Mouse (Mus musculus) hindbrain, embryonic 16.5 days (tissue): Measurements from ENCODE around the gene Rhbg. TPM values are rescaled to one million over a fixed set of nuclear protein-coding genes. Genes with fewer than 3 reads are reported as not detected.
"Not testable (repeated sequence)": the region's sequence is repeated elsewhere in the genome, so short reads cannot be mapped to it uniquely, and the experiment has no call there.

ENCODE experiments used
- ATAC-seq: fragments of 200-750 bp; cut with Nextera tagmentation; 2 replicates; pipeline ENCODE4 v1.8.0; 2017; ENCODE audit warnings: moderate TSS enrichment, moderate library complexity
- H3K27ac ChIP-seq: fragments of 300-500 bp; sonication (generic); 2 replicates; pipeline ENCODE4 v1.5.1; 2014; ENCODE audit warnings: low read depth, mild to moderate bottlenecking, control low read depth, low read length, moderate library complexity
- H3K27me3 ChIP-seq: fragments of 300-500 bp; sonication (generic); replicated peaks from 2 replicates; pipeline ENCODE4 v1.6.1; 2014; ENCODE audit warnings: low read length; ENCODE audit not compliant: control insufficient read depth, insufficient read depth
- H3K36me3 ChIP-seq: fragments of 300-500 bp; sonication (generic); 2 replicates; pipeline ENCODE4 v1.6.1; 2014; ENCODE audit warnings: mild to moderate bottlenecking, low read length, moderate library complexity, mixed read lengths; ENCODE audit not compliant: control insufficient read depth, insufficient read depth
- H3K4me1 ChIP-seq: fragments of 300-500 bp; sonication (generic); 2 replicates; pipeline ENCODE4 v1.6.1; 2014; ENCODE audit warnings: low read depth, low read length; ENCODE audit not compliant: control insufficient read depth, insufficient read depth
- H3K4me2 ChIP-seq: fragments of 300-500 bp; sonication (generic); 2 replicates; pipeline ENCODE4 v1.6.1; 2014; ENCODE audit warnings: mild to moderate bottlenecking, low read length, control low read depth, moderate library complexity
- H3K4me3 ChIP-seq: fragments of 300-500 bp; sonication (generic); 2 replicates; pipeline ENCODE4 v1.5.1; 2014; ENCODE audit warnings: mild to moderate bottlenecking, low read length, control low read depth, moderate library complexity
- H3K9ac ChIP-seq: fragments of 300-500 bp; sonication (generic); 2 replicates; pipeline ENCODE4 v1.6.1; 2014; ENCODE audit warnings: low read depth, mild to moderate bottlenecking, control low read depth, low read length, moderate library complexity
- H3K9me3 ChIP-seq: fragments of 300-500 bp; sonication (generic); 2 replicates; pipeline ENCODE4 v1.6.1; 2014; ENCODE audit warnings: mild to moderate bottlenecking, low read length, moderate library complexity; ENCODE audit not compliant: control insufficient read depth
- WGBS: fragments of 180-500 bp; shearing (Covaris S2); extraction: QIAGEN DNeasy Blood & Tissue Kit; methylation state at CpG from one replicate; pipeline ENCODE4 v1.1.7; 2014; 5-methylcytosine and 5-hydroxymethylcytosine counted together
- polyA plus RNA-seq: library from polyadenylated mRNA; unstranded; fragments of >200 nt; fragmentation: Nextera tagmentation; extraction: Ambion mirVana; gene quantifications from 2 replicates; pipeline ENCODE4 v1.2.1, GENCODE M21; 2015

The Rhbg gene
- 0.52 and 0.99 TPM in 2 replicates for polyA plus RNA-seq

DNA sequence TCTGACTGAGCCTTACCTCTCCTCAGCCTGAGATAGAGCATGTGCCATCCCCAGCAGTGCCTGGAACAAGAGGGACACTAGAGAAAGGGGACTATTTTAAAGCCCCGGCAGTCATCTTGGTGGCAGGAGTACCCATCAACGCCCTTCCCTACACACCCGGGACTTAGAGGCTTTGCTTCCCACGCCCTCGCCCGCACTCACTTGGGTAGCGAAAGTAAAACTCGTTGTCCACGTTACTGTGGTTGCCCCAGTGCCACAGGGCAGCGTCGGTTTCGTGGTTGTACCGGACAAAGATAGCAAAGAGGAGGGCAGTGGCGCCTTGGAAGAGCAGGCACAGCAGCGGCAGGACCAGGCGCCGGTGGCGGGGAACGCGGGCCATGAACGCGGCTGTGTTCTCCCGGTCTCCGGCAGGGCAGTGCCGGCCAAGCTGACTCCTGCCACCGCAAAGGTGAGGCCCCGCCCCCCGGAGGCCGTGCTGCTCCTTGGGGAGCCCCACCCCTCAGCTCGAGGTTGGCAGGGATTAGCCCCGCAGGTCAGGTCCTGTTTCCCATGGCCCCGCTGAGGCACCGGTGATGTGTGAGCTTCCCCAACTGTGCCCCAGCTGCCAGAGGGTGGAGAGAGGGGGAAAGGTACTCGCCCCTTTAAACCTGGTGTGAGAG is at the start of gene Rhbg:
Rhbg (minus strand) TSS at position 442 of the 659 bp plus-strand sequence.
- WGBS = 3% methylated on average over 31 of the region's 34 CpGs
- Histone ChIP-seq H3K4me2 (peak within 1 kb of the TSS; percentile 57), H3K27ac (no peak within 1 kb of the TSS), H3K9me3 (no peaks in the 10 kb centered on the region), H3K9ac (peak within 1 kb of the TSS; percentile 55), H3K27me3 (peaks cover 4% of the 10 kb centered on the region; the same call in 1 of the 2 replicates), H3K36me3 (no peaks in the 10 kb centered on the region), H3K4me3 (peak within 1 kb of the TSS; percentile 31), H3K4me1 (peaks cover 3% of the 10 kb centered on the region; the same call in 1 of the 2 replicates)
- ATAC-seq = peak; percentile 27; the same call in 1 of the 2 replicates

DNA sequence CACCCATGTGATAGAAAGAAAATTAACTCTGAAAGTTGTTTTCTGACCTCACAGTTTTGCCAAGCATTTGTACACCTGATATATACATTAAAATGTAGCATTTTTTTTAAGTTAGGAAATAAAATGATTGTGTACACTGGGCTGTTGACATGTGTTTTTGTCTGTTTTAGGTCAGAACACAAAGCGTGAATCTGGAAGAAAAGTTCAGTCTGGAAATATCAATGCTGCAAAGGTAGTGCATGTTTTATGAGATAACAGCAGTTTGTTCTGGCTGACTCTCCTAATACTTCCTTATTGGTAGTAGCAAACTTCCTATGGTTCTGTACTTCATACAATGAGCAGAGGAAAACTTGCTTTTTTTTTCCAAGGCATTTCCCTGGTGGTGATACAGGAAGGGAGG is 44.7 kb upstream of the Rhbg start:
- ATAC-seq = no peak
- Histone ChIP-seq H3K36me3 (peaks cover 34% of the 10 kb centered on the region), H3K27ac (no peak overlapping the region), H3K4me2 (no peak overlapping the region), H3K4me3 (no peak overlapping the region), H3K9ac (no peak overlapping the region), H3K27me3 (no peaks in the 10 kb centered on the region), H3K4me1 (peaks cover 17% of the 10 kb centered on the region), H3K9me3 (no peaks in the 10 kb centered on the region)
- 79% methylated on average over 1 of the region's 1 CpGs for WGBS

DNA sequence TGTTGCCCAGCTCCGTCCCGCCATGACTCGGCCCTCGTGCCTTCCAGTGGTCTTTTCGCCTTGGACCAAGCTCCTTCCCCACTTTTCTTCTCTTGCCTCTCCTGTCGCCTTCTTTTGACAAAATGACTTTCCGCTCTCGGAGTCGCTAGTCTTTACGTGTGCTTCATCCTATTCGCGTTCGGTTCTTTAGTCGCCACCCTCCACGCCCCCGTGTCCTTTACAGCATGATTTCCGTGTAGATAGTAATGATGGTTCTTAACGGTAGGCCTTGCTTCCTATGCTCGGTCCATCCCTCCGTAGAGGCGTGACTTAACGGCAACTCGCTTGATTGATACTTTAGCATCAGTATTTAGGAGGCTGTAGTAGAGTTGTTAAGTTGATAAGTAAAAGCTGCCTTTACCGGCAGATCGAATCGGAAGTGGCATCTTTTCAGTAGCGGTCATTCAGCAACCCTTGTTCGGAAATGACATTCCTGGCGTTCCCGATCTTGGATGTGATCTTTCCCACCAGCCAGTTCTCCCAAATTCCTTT is 42.9 kb upstream of the Rhbg start:
- peak overlapping the region; percentile 75 for H3K4me2 ChIP-seq
- no peak for ATAC-seq

DNA sequence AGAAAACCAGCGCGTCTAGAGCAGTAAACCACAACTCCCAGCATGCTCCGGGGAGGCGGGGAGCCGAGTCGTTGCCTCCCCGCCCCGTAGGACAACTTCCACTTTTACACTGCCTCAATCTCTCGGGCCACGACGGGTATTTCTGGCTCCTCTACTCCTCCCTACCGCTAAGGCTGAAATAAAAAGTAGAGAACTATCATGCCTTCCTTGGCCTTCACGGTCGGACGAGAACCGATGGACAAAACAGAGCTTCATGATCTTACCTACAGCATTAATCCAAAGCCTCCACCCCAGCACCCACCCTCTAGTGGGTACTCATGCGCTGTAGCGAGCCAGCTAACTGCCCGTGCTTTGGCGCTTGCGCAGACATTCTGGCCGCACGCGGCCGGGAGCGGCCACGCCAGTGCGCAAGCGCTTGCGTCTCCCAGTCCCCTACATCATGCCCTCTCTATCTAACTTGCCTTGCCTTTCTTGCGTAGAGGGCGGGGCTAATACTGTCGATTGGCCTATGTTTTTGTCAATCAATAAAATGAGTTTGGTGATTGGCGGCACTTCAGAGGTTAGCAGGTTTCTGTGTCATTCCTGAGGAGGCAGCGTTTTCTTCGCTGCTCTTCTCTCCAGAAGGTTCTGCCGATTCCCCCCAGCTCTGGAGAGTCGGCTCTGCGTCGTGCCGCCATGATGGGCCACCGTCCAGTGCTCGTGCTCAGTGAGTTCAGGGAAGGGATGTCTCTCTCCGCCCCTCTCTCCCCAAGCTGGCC is 42.2 kb upstream of the Rhbg start, which contains the start of the genes Tsacc and Cct3:
Tsacc (minus strand) TSS at position 439 of the 758 bp plus-strand sequence.
Cct3 (plus strand) TSS at position 556 of the 758 bp plus-strand sequence.
- ATAC-seq = peak; percentile 100
- Histone ChIP-seq H3K36me3 (peaks cover 19% of the 10 kb centered on the region), H3K27ac (peak within 1 kb of the TSS; percentile 93), H3K4me1 (peaks cover 17% of the 10 kb centered on the region), H3K9me3 (no peaks in the 10 kb centered on the region), H3K9ac (peak within 1 kb of the TSS; percentile 88), H3K4me3 (peak within 1 kb of the TSS; percentile 82), H3K4me2 (peak within 1 kb of the TSS; percentile 79), H3K27me3 (no peaks in the 10 kb centered on the region)
- under 1% methylated on average over 44 of the region's 44 CpGs for WGBS

More for the DNA sequence above, 42.9 kb upstream of the Rhbg start:
- Histone ChIP-seq H3K4me3 (peak overlapping the region; percentile 82), H3K9me3 (no peaks in the 10 kb centered on the region), H3K4me1 (peaks cover 17% of the 10 kb centered on the region), H3K36me3 (peaks cover 23% of the 10 kb centered on the region), H3K27me3 (no peaks in the 10 kb centered on the region), H3K9ac (peak overlapping the region; percentile 88), H3K27ac (peak overlapping the region; percentile 93)
- WGBS = under 1% methylated on average over 30 of the region's 30 CpGs

DNA sequence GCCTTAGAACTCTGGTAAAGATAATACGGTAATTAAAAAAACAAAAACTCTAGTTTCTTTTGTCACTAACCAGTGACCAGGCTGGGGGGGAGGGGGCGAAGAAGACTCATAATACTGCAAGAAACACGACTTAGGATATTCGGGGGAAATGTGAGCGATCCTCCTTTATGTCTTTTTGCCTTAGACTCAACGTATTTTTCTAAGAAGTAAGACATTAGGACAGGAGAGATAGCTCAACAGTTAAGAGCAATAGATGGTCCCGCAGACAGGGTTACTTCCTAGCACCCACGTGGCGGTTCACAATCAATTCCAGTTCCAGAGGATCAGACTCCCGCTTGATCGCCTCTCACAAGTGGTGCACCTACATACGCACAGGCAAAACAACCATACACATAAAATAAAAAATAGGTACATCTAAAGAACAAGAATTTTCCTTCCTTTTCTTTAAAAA is 41.6 kb upstream of the Rhbg start:
- Histone ChIP-seq H3K27ac (peak overlapping the region; percentile 93), H3K9ac (peak overlapping the region; percentile 66), H3K4me3 (peak overlapping the region; percentile 82), H3K4me2 (peak overlapping the region; percentile 79), H3K4me1 (peaks cover 17% of the 10 kb centered on the region), H3K27me3 (no peaks in the 10 kb centered on the region), H3K9me3 (no peaks in the 10 kb centered on the region), H3K36me3 (peaks cover 13% of the 10 kb centered on the region)
- peak; percentile 5; the same call in 1 of the 2 replicates for ATAC-seq
- 1% methylated on average over 12 of the region's 12 CpGs for WGBS

DNA sequence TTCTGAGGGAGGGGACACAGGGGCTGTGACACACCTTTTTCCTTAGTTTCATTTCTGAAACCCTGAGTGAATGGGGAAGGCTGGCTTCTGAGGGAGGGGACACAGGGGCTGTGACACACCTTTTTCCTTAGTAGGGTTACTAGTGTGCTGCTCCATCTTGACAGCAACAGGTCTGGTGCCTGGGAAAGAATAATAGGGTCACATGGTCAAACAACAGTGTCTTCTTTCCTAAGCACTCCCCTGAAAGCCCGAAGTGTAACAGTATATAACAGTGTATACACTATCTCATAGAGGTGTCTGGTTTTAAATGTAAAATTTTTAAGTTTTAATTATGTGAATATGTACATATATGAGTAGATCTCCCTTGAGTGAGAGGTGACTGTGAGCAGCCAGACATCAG is 40.8 kb upstream of the Rhbg start:
- not testable (repeated sequence) for H3K9me3 ChIP-seq, H3K27ac ChIP-seq, H3K4me2 ChIP-seq, H3K9ac ChIP-seq, H3K36me3 ChIP-seq, H3K4me3 ChIP-seq, H3K27me3 ChIP-seq, ATAC-seq
- H3K4me1 ChIP-seq = peaks cover 17% of the 10 kb centered on the region
- 75% methylated on average over 1 of the region's 1 CpGs for WGBS

DNA sequence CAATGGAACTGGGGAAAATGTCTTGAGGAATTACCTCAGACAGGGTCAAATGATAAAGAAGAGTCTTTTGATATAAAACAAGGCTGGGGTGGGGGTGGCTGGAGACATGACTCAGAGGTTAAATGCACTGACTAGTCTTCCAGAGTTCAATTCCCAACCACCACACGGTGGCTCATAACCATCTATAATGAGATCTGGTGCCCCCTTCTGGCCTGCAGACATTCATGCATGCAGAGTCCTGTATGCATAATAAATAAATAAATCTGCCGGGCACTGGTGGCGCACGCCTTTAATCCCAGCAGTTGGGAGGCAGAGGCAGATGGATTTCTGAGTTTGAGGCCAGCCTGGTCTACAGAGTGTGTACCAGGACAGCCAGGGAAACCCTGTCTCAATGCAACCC is 37.5 kb upstream of the Rhbg start:
- H3K27me3 ChIP-seq = no peaks in the 10 kb centered on the region
- H3K36me3 ChIP-seq = no peaks in the 10 kb centered on the region
- H3K4me3 ChIP-seq = no peak overlapping the region
- 41% methylated on average over 4 of the region's 4 CpGs for WGBS
- no peak overlapping the region for H3K4me2 ChIP-seq
- peaks cover 5% of the 10 kb centered on the region for H3K4me1 ChIP-seq
- no peaks in the 10 kb centered on the region for H3K9me3 ChIP-seq
- ATAC-seq = no peak
- H3K27ac ChIP-seq = no peak overlapping the region
- H3K9ac ChIP-seq = no peak overlapping the region

DNA sequence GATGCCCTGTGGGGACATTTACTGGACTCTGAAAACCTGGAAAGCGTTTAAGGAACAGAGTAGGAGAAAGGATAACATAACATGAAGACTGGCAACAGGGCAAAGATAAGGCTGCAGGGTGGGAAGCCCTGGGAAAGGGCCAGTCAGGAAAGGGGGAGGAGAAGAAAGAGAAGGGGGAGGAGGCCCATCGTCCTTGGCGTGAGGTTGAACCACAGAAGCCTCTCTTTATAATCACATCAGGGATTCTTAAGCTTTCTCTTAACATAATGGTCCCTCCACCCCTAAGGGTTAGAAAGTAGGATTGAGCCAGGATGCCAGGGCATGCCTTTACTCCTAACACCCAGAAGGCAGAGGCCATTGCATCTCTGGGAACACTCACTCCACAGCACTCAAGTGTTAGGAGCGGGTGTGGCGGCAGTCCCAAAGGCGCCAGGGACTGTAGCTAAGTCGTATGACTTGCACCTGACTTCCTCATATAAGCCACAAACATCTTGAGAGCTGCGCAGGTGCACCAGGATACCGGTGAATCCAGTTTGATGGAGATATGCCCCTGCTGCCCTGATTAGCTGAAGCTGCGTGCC is 33.7 kb upstream of the Rhbg start:
- ATAC-seq, H3K9me3 ChIP-seq, H3K27me3 ChIP-seq, H3K9ac ChIP-seq, H3K4me2 ChIP-seq, H3K36me3 ChIP-seq, H3K4me1 ChIP-seq, H3K27ac ChIP-seq, H3K4me3 ChIP-seq: not testable (repeated sequence)
- 77% methylated on average over 8 of the region's 10 CpGs for WGBS
